Mouse (Mus musculus): ENCODE measurements around the gene Slc30a3.

Slc30a3 gene

DNA sequence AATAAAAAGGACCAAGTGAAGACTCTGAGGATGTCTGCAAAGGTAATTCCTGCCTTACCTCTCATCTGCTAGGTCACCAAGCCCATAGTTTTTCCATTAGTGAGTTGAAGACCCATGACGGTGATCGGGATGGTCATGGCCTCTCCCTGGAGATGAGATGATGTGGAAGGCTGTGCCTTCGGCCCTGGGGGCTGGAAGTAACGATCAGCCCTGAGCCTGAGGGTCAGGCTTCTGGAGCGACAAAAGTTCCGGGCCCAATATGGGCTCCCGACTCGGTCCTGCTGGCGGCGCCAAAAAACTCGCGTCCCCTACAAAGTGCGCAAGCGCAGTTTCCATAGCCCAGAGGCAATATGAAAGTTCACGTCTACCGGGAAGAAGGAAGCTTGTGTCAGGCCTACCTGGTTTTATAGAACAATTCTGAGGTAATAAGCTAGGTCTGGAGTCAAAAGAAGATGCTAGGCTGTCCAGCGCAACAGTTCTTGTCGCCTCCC is at the start of gene Slc30a3:
Slc30a3 (minus strand) TSS at position 238 of the 491 bp plus-strand sequence.
- in situ Hi-C loops (cut with MboI, MseI) = no loop called here

DNA sequence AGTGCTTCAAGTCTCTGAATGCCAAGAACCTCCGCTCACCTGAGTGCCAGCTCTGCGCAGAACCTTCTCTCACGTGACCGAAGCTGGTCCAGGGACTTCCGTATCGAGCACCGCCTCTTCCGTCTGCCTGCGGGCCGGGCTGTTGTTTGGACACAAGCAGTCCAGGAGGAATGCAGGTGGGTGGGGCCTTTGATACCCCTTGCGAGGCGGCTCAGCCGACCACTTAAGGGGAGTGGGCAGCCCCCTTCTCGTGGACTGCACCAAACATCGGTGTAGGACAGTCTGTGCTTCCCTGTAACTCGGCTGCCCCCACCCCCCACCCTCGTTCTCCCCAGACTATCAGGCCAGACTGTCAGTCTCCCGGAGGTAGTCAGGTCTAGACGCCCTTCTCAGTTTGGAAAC is 46.1 kb upstream of the Slc30a3 start, which contains the start of gene Mpv17:
Mpv17 (minus strand) TSS at position 100 of the 402 bp plus-strand sequence.
- in situ Hi-C loops (cut with MboI, MseI) = no loop called here

DNA sequence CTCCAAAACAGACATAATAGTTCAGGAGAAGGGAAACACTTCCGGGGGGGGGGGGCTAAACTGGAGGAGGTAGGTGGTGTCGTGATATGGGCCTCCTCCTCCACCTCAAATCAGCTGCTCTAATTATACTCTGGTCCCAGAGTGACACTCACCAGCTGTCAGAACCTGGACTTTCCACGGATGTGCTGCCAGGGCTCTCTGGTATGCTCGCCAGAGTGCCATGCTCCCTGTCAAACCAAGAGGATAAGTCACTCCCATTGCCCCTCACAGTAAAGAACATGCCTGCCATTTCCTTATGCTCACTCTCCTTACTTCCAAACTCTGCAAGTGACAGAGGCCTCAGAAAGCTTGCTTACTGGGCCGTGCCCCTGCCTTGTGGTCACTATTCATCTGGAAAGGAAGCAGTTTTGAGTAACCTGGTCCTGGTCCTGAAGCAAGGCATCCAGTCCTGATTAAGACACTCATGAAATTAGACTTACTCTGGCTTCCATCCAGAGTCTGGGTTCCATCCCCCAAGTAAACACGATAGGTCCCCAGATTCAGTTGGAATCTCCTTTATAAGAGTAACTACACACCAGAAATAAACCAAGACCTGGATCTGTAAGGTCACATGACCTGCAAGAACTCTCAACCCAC is 45.6 kb upstream of the Slc30a3 start:
- in situ Hi-C loops (cut with MboI, MseI) = no loop called here

DNA sequence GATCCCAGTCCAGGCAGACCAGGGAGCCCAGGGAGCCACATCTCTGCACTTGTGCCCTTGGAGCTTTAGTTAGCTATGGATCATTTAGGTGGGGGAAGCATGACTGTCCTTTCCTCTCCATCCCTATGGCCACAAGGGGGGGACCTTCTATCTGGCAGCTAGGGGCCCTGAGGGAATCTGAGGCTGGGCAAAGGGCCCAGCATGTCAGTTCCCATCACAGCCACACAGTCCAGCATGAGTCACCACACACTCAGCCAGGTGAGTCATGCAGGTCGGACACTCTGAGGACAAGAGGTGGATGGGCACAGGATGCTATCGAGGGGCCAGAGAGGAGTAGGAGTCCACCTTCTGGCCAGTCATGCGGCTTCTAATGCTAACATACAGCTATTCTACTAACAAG is 43.7 kb upstream of the Slc30a3 start:
- in situ Hi-C loops (cut with MboI, MseI) = no loop called here

DNA sequence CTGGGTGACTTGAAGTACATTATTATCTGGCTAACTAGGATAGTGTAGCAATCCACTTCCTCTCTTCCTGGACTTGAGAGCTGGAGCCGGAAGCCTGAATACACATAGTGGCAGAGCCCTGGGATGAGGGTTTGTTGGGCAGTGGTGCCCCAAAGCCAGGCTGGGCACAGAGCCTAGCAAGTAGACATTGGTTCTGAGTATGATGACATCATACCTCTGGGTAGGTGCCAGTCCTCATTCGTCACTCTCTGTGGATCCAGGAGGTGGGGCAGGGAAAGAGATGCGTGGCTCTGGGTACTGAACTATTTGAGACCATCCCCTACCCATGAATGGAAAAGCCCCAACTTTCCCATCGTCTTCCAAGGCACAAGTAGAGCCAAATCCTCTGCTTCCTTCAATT is 41.7 kb upstream of the Slc30a3 start:
- in situ Hi-C loops (cut with MboI, MseI) = no loop called here

DNA sequence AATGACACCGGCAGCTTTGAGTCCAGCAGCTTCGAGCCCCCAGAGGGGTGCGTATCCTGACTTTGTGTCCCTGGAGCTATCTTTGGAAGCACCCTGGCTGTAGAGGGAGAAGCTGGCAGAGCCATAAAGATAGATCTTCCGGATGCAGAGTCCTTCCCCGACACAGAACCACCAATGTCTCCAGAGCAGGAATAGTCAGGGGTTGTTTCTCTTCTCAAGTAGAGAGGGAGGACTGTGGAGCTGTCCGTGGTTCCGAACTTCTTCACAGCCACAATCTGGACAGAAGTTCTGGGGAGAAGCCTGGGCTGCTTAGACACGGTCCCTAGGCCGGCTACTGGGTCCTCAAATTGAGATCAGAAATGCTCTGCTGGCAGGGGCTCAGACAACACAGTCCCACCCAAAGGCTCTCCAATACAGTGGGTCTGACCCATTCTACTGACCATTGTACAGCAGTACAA is 31.0 kb upstream of the Slc30a3 start:
- in situ Hi-C loops (cut with MboI, MseI) = no loop called here

DNA sequence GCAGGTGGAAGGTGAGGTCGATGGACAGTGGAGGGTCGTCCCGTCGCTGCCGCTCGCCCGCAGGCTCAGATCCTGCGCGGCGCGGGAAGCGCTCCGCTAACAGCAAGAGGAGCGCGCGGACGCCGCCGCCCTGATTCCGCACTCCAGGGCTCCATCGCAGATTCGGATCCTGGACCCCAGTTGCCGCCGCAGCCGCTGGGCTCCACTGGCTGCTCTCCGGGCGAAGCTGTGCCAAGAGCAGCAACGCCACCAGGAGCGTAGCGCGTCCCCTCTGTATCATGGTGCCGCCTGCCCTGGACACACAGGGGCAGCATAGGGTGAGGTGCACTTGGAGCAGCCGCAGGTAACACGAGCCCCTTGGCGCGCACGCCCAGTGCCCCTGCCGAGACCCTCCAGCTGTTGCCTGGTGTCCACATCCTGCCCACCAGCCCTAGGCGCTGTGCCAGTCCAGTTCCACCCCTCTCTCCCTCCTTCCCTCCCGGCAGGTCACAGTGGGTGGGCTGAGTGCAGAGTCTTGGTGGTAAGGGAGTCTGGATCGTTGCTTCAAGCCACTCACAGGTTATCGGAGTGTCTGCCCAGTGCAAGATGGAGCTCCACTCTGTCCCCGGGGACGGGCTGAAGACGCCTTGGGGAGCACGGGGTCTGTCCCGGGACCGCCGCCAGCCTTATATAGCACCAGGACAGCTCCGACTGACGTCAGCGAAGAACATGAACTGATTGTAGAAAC is 30.4 kb upstream of the Slc30a3 start, which contains the start of gene Ucn:
Ucn (minus strand) TSS at position 589 of the 727 bp plus-strand sequence.
- in situ Hi-C loops (cut with MboI, MseI) = no loop called here

DNA sequence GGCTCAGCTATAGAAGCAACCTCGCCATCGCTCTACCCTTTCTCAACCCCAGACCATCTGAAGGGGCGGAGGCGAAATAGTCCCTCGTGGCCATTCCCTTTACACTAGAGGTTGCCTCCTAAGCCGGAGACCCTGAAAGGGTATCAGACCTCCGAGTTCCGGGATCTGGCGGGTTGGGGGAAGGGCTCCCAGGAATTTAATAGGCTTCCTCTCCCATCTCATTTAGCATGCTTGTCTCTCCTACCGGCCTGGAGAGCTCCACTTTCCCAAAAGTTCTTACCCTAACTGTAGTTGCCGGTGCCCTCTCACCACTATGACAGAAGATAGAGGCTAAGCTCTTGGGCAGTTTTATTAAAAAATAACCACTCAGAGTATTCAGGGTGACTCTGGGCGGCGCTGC is 29.6 kb upstream of the Slc30a3 start:
- in situ Hi-C loops (cut with MboI, MseI) = no loop called here

DNA sequence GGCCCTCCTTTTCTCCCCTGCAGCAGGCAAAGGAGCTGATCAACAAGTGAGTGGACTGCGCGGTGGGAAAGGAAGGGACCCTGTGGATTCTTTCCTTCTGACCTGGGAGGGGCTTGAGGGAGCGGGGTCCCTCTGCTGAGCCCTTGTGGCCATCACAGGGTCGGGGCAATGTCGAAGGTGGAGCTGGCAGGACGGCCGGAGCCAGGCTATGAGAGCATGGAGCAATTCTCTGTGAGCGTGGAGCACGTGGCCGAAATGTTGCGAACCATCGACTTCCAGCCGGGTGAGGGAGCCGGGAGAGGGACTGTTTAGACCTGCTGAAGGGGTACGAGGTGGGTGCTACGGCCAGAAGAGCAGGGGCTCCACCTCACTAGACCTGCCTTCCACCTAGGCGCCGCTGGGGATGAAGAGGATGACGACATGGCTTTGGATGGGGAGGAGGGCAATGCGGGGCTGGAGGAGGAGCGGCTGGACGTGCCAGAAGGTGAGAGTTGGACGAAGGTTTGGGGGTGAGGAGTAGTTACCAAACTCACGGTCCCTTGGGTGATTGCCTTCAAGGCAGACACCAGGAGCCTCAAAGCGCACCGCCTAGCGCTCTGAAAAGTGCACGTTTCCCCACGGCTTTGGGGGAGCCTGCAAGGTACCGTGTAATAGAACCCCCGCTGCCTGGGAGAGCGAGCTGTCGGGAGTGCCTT is 28.8 kb upstream of the Slc30a3 start:
- in situ Hi-C loops (cut with MboI, MseI) = no loop called here

DNA sequence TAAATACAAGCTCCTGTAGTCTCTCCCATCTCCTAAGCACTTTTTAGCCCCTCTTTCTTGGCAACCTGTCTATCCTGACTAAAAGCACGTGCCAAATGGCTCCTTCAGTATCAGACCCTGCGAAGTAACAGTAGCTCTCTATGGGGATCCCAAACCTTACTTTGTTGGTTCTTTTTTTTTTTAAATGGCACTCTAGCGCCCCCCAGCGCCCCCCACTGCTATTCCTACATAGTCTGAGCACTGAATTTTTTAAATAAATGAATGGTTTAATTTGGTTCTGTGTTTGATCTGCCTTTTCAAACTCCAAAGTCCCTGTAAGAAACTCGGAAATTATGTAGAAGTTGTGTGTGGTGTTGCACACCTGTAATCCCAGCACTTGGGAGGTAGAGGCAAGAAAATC is 18.0 kb upstream of the Slc30a3 start:
- in situ Hi-C loops (cut with MboI, MseI) = no loop called here

DNA sequence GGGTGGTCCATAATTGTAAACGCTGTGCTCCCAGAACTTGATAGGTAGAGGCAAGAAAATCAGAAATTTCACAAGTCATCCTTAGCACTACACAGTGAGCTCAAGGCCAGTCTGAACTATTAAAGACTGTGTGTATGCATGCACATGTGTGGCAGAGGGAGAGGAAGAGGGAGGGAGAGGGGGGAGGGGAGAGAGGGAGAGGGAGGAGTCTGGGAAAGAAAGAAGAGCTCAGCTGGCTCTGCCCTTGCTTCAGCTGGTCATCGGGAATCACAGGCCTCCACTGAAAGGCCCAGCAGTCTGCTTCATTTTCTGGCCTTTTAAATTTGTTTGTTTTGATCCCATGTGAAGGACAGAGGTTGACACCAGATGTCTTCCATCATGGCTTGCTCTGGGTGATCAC is 15.4 kb upstream of the Slc30a3 start:
- in situ Hi-C loops (cut with MboI, MseI) = no loop called here

DNA sequence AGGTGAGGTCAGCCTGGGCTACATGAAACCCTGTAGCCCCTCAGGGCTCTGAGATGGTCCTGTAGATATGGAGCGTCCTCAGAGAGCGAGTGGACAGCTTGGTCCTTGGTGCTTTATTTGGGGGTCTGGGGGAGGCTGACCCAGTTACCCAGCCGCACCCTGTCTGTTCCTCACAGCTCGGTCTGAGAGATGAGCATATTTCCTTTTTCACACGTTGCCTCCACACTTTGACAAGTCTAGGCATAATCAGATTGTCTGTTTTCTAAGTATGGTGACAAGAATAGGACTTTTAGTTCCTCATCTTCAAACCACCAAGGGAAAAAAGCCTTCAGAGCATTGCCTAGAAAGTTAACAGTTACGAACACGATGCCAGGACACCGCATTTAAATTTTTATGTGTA is 13.1 kb upstream of the Slc30a3 start:
- in situ Hi-C loops (cut with MboI, MseI) = no loop called here

DNA sequence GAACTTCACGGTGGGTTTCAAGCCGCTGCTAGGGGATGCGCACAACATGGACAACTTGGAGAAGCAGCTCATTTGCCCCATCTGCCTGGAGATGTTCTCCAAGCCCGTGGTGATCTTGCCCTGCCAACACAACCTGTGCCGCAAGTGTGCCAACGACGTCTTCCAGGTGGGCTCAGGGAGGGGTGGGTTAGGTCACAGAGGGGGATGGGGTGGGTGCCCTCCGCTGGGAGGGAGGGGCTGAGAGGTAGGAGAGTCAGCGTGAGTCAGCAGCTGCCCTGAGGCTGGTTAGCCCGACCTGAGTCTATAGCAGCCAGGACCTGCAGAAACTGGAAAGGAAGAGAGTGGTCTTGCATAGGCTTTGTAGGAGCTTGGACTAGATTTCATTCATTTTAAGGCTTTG is 8.9 kb upstream of the Slc30a3 start:
- in situ Hi-C loops (cut with MboI, MseI) = loop anchor here in 1 of 2 experiments (10.0 kb wide), 1 partner anchor 682 kb away; no protein-coding TSS in a partner anchor

DNA sequence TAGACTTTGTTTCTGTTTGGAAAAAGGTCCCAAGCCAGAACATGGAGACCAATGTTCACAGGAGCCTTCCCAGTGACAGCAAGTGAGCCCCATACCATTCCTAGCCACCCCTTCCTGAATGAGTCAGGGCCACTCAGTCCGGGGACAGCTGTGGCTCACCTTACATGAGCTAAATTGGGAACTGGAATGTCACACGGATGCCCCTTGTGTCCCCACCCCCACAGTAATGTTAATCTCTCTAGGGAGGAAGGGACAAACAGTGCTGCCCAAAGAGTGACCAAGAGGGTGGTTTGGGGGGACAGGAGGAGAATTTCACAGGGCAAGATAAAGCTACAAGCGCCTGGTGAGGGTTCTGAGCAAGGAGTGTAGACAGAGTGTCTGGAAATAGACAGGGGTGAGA is 8.3 kb upstream of the Slc30a3 start, which contains the start of gene Trim54:
Trim54 (plus strand) TSS at position 359 of the 400 bp plus-strand sequence.
- in situ Hi-C loops (cut with MboI, MseI) = loop anchor here in 1 of 2 experiments (10.0 kb wide), 1 partner anchor 682 kb away; no protein-coding TSS in a partner anchor

DNA sequence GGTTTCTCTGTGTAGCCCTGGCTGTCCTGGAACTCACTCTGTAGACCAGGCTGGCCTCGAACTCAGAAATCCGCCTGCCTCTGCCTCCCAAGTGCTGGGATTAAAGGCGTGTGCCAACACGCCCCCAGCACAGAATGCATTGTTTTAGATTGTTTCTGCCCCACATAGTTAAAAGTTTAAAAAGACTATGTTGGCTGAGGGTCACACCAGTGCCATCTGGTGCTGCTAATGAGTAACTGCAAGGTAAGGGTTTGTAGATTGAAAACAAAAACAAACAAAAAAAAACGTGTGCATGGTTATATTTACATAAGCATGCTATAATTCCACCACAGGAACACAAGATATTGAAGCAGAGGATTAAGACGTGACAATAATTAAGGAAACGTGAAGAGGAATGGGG is 2.7 kb upstream of the Slc30a3 start:
- in situ Hi-C loops (cut with MboI, MseI) = loop anchor here in 1 of 2 experiments (10.0 kb wide), 1 partner anchor 676 kb away; no protein-coding TSS in a partner anchor

DNA sequence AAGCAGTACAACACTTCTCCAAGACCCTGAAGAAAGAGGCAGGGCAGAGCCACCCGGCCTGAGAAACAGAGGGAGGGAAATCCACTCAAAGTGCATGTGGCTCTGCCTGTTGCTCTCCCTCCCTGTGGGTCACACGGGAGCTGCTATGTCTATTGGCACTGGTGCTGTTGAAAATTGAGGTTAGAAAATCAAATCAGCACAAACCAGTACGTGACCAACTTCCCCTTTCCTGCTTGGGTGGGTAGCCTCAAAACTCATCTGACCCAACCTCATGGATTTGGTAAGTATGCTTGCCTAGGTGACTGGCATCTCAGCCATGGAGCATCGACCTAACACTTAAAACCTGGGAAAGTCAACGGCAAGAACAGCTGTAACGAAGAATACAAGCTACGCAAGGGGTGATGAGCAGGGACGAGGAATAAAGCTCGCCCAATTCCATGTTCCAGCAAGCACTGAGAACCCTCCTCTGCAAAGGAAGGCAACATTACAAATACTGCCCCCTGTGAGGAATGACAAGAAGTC is 2.2 kb downstream of the Slc30a3 start, which contains the start of gene Dnajc5g:
Dnajc5g (plus strand) TSS at position 472 of the 522 bp plus-strand sequence.
- in situ Hi-C loops (cut with MboI, MseI) = no loop called here

DNA sequence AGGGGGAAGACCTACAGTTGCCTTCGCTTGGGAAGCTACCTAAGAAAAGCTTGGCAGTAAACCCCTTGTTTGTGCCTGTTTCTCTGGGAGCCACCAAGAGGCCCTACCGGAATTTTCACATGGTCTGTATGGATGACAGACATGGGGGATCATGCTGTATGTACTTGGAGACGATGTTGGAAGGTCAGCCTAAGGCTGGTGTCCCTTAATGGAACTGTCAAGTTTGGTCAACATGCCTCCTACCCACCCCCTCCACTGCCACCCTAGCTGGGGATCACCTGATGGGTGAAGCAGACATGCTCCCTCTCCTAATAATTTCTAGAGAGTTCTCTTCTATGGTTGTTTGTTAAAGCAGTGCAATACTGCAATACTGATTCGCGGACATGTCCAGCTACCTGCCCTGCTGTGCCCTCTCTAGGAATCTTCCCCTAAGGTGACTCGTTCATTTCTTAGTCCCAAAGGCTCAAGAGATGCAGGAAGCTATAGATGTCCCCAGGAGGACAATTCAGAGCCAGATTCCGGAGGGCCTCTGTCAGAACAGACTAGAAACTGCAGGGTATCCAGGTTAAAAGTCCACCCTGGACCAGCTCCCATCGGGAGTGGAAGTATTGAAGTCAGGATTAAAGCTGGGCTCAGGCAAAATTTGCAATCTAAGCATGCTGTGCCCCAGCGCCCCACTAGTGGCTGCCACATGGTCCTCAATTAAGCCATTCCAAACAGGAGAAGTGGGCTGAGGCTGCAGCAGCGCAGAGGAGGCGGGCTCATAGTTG is 12.1 kb downstream of the Slc30a3 start:
- in situ Hi-C loops (cut with MboI, MseI) = no loop called here

DNA sequence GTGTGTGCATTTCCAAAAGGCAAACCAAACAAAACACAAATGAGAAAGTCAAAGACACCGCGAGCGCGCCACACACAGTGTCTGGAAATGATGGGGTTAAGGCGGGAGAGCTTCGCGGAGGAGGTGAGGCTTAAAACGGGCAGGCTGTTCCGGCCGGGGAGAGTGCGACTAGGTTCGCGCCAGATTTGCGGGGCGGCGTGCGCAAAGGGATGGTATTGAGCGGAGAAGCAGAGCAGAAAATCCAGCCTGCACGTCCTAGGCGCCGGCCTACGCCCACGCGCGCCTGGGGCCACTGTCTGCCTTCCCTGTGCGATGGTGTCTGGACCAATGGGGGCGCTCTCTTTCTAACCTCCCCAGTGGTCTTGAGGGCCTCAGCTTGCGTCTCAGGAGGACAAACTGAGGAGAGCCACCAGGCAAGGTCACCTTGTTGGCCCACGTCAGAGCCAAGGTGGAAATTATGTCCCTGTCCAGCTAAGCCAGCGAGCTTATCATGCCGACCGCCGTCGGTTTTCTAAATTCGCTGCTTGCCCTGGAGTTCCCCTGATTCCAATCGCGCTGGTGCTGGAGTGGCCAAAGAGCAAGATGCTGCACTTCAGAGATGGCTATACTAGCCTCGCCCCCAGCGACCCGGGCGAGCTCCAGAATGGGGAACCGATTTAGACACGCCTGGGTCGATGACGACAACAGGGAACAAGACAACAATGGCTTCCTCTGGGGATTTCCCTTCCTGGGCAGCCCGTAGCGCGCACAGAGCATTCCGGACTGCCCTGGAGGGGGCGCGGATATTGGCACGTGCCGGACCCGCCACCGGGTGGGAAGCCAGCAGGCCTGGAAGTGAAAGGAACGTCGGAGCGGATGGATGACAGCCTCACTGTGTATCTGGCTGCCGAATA is 13.0 kb downstream of the Slc30a3 start:
- in situ Hi-C loops (cut with MboI, MseI) = no loop called here

DNA sequence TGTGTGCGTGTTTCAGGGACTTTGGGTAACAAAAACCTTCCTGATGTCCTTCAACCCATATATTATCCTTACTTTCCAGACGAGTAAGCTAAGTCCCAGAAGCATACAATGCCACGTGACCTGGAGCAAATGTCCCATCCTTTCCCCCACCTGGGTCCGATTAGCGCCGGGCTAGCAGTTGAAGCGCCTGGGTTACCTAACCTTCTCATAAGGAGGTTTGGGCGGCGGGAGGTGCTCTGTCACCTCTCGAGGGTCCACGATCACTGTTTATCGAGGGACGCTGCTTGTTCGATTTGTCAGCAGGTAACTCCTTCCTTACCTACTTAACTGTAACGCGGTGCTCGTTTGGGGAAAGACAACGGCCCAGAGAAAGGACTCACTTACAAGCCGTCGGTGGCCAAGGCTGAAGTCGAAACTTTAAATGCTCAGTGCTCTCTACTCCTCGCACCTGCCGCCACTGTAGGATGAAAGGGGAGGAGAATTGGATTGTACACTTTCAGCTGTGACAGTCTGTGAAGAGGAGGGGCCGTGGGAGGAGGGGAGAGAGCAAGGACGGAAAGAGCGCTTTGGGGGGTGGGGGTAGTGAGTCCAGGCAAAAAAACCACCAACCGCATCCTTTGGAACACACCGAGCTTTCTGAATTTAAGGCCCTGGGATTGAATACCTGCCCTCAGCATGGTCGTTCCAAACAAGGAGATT is 13.8 kb downstream of the Slc30a3 start:
- in situ Hi-C loops (cut with MboI, MseI) = no loop called here

Measured in T-helper 17 cell (primary cell).